ENCODE assay signal across 26 mouse cellular contexts in the genomic region with DNA sequence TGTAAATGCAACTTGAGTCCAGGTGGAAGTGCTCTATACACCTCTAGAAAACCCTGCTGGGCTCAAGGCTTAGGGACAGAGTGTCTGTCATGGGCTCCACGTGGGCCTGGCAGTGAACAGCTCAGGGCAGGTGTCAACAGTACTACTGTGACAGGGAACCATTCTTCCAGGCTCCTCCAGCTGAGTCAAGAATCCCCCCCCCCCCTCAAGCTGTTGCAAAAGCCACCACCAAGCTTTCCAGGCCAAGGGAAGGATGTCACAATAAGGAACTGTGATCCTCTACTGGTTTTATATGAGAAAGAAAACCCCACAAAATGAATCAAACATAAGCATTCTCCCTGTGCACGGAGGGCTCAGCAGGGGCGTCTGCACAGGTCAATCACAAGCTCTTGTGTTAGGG. TPM values are rescaled to one million over a fixed set of nuclear protein-coding genes. Genes with fewer than 3 reads are reported as not detected.
"Had no signal": no experiment of that assay in that cellular context is flagged by ENCODE, and none has a peak within 500 bp of the region (broad histone marks: within the 10 kb centered on the region; RNA-seq: fewer than 3 reads in every experiment).

No protein-coding gene starts in this region.

- H3K27me3 ChIP-seq: lung, embryonic 15.5 days; midbrain, embryonic 12.5 days; neural tube, embryonic 13.5 days; neural tube, embryonic 15.5 days; stomach, embryonic 15.5 days had no signal

- H3K4me1 ChIP-seq: neural tube, embryonic 13.5 days; neural tube, embryonic 15.5 days; stomach, embryonic 15.5 days had no signal

- H3K27ac ChIP-seq: liver, embryonic 14.5 days; lung, embryonic 15.5 days; macrophage; midbrain, embryonic 12.5 days; neural tube, embryonic 13.5 days; neural tube, embryonic 15.5 days had no signal

- H3K9me3 ChIP-seq: lung, embryonic 15.5 days; midbrain, embryonic 10.5 days; midbrain, embryonic 12.5 days; neural tube, embryonic 13.5 days; neural tube, embryonic 15.5 days; stomach, embryonic 15.5 days had no signal

- ATAC-seq: midbrain, embryonic 16.5 days had no signal

- H3K36me3 ChIP-seq: lung, embryonic 15.5 days; midbrain, embryonic 10.5 days; midbrain, embryonic 12.5 days; neural tube, embryonic 13.5 days; neural tube, embryonic 15.5 days had no signal

- H3K4me2 ChIP-seq: lung, embryonic 15.5 days; midbrain, embryonic 12.5 days; neural tube, embryonic 13.5 days; neural tube, embryonic 15.5 days; stomach, embryonic 15.5 days had no signal

- DNase-seq: lung, adult 2 months; lung, postnatal 10 days; midbrain, embryonic 14.5 days; retina, postnatal 1 day; right cerebral cortex, adult 18-20 months; right cerebral cortex, postnatal 25 days; right cerebral cortex, postnatal 4 days; thymus, postnatal 14 days; thymus, postnatal 36 days had no signal

- H3K9ac ChIP-seq: liver, embryonic 14.5 days; lung, embryonic 15.5 days; midbrain, embryonic 12.5 days; neural tube, embryonic 13.5 days; neural tube, embryonic 15.5 days; stomach, embryonic 15.5 days had no signal

- H3K4me3 ChIP-seq: lung, embryonic 15.5 days; midbrain, embryonic 10.5 days; midbrain, embryonic 12.5 days; myocyte; neural tube, embryonic 13.5 days; neural tube, embryonic 15.5 days; stomach, embryonic 15.5 days had no signal

RNA-seq across cellular contexts. Expression of a gene that starts 53.2 kb away (rescaled TPM):
- total RNA-seq: megakaryocyte, adult 5-6 weeks; megakaryocyte-erythroid progenitor cell, adult 5-6 weeks had no signal
- polyA plus RNA-seq: liver, embryonic 14.5 days; liver, embryonic 16.5 days; lung, adult 2 months; lung, embryonic 15.5 days; macrophage; midbrain, embryonic 10.5 days; midbrain, embryonic 12.5 days; midbrain, embryonic 14.5 days; midbrain, embryonic 16.5 days; myocyte; neural tube, embryonic 11.5 days; neural tube, embryonic 13.5 days; neural tube, embryonic 15.5 days; small intestine, adult 2 months; spleen, adult 2 months; stomach, embryonic 15.5 days; stomach, postnatal 0 days had no signal
